Mouse (Mus musculus) liver, adult 2 months (tissue): ENCODE data around the gene Nr1h3. TPM values are rescaled to one million over a fixed set of nuclear protein-coding genes. Genes with fewer than 3 reads are reported as not detected.

Experiments
- DNase-seq: peaks from one replicate; pipeline ENCODE4 v3.0.0-alpha.2; 2011; ENCODE audit warnings: low read depth, low spot score; ENCODE audit errors: extremely low read depth
- H3K27ac ChIP-seq: fragments of 200-500 bp; replicated peaks from 2 replicates; pipeline ENCODE4 v1.5.1; 2012; ENCODE audit warnings: low read depth, mild to moderate bottlenecking, control low read depth, inconsistent platforms, low read length; ENCODE audit not compliant: insufficient read depth
- H3K27me3 ChIP-seq: fragments of 200-500 bp; 2 replicates; pipeline ENCODE4 v1.6.1; 2012; ENCODE audit warnings: mild to moderate bottlenecking, moderate library complexity, low read length, inconsistent platforms; ENCODE audit not compliant: control insufficient read depth, insufficient read depth
- H3K36me3 ChIP-seq: fragments of 200-500 bp; 2 replicates; pipeline ENCODE4 v1.6.1; 2012; ENCODE audit warnings: low read length, inconsistent platforms; ENCODE audit not compliant: control insufficient read depth, insufficient read depth
- H3K4me1 ChIP-seq: fragments of 200-500 bp; 2 replicates; pipeline ENCODE4 v1.6.1; 2011; ENCODE audit warnings: low read length; ENCODE audit not compliant: control insufficient read depth, insufficient read depth
- H3K4me3 ChIP-seq: fragments of 200-500 bp; 2 replicates; pipeline ENCODE4 v1.5.1; 2011; ENCODE audit warnings: low read depth, mild to moderate bottlenecking, control low read depth, low read length, moderate library complexity; ENCODE audit not compliant: insufficient read depth
- H3K79me2 ChIP-seq: fragments of 200-500 bp; 2 replicates; pipeline ENCODE4 v1.6.1; 2012; ENCODE audit warnings: inconsistent platforms, mild to moderate bottlenecking, low read length, moderate library complexity; ENCODE audit not compliant: control insufficient read depth, insufficient read depth
- H3K9ac ChIP-seq: fragments of 200-500 bp; 2 replicates; pipeline ENCODE4 v1.6.1; 2012; ENCODE audit warnings: low read depth, mild to moderate bottlenecking, control low read depth, inconsistent platforms, low read length
- CTCF ChIP-seq: fragments of 200-500 bp; IDR thresholded peaks from 2 replicates; pipeline ENCODE4 v1.5.1; 2011; ENCODE audit warnings: low read depth, low read length, control low read depth
- POLR2A ChIP-seq: fragments of 200-500 bp; IDR thresholded peaks from 2 replicates; pipeline ENCODE4 v1.6.1; 2011; ENCODE audit warnings: low read length, control low read depth; ENCODE audit not compliant: insufficient read depth; ENCODE audit errors: extremely low read depth
- WGBS: fragments of 180-500 bp; shearing (Covaris S2); methylation state at CpG from one replicate; pipeline ENCODE4 v1.1.7; 2018; 5-methylcytosine and 5-hydroxymethylcytosine counted together
- polyA plus RNA-seq: library from polyadenylated mRNA; depleted of rRNA; stranded (reverse); fragments of >200 nt; gene quantifications from 2 replicates; pipeline ENCODE4 v1.2.3, GENCODE M21; 2012
- total RNA-seq: library from RNA; depleted of rRNA; stranded (reverse); fragments of >200 nt; gene quantifications from 2 replicates; pipeline ENCODE4 v1.2.3, GENCODE M21; 2014

The Nr1h3 gene
- total and polyA plus RNA-seq, 2 experiments, result 146 to 198 TPM

GRCm38 (mm10) chr2:91217032-91217431 is 14.4 kb upstream of the Nr1h3 start:
- WGBS, result 44% methylated on average over 4 of the region's 4 CpGs
- Histone ChIP-seq H3K9ac (no peak overlapping the region), H3K79me2 (no peaks in the 10 kb centered on the region), H3K27me3 (no peaks in the 10 kb centered on the region), H3K27ac (no peak overlapping the region), H3K4me3 (no peak overlapping the region), H3K4me1 (peaks cover 3% of the 10 kb centered on the region; the same call in 1 of the 2 replicates), H3K36me3 (peaks cover 21% of the 10 kb centered on the region)
- TF ChIP-seq POLR2A (no peak), CTCF (no peak)
- DNase-seq, result no peak

DNA sequence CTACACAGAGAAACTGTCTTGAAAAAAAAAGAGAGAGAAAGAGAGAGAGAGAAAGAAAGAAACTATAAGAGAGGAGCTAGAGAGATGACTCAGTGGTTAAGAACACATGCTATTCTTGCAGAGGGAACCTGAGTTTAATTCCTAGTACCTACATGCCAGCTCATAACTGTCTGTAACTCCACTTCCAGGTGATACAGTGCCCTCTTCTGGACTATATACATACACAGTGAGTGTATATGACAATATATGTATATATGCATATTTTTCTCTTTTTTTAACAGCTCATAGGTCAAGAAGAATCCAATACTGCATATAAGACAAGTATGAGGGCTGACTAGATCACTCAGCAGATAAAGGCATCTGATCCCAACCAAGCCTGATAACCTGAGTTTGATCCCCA is 10.7 kb upstream of the Nr1h3 start:
- Histone ChIP-seq H3K27me3 (no peaks in the 10 kb centered on the region), H3K36me3 (peaks cover 53% of the 10 kb centered on the region), H3K4me3 (no peak overlapping the region), H3K27ac (no peak overlapping the region), H3K79me2 (no peaks in the 10 kb centered on the region), H3K4me1 (peaks cover 3% of the 10 kb centered on the region; the same call in 1 of the 2 replicates), H3K9ac (no peak overlapping the region)
- TF ChIP-seq POLR2A (no peak), CTCF (no peak)
- no peak for DNase-seq

GRCm38 (mm10) chr2:91206254-91206775 is 3.7 kb upstream of the Nr1h3 start:
- no peaks in the 10 kb centered on the region for H3K27me3 ChIP-seq
- DNase-seq, result peak; percentile 53
- peaks cover 43% of the 10 kb centered on the region for H3K36me3 ChIP-seq
- TF ChIP-seq POLR2A, result no peak
- no peak for TF ChIP-seq CTCF
- H3K4me1 ChIP-seq, result peaks cover 9% of the 10 kb centered on the region
- WGBS, result 83% methylated on average over 9 of the region's 9 CpGs
- H3K79me2 ChIP-seq, result no peaks in the 10 kb centered on the region
- no peak overlapping the region for H3K9ac ChIP-seq
- H3K27ac ChIP-seq, result 0 out of 2 replicates have a peak overlapping the region, but pooled peaks have one; percentile 22
- no peak overlapping the region for H3K4me3 ChIP-seq

DNA sequence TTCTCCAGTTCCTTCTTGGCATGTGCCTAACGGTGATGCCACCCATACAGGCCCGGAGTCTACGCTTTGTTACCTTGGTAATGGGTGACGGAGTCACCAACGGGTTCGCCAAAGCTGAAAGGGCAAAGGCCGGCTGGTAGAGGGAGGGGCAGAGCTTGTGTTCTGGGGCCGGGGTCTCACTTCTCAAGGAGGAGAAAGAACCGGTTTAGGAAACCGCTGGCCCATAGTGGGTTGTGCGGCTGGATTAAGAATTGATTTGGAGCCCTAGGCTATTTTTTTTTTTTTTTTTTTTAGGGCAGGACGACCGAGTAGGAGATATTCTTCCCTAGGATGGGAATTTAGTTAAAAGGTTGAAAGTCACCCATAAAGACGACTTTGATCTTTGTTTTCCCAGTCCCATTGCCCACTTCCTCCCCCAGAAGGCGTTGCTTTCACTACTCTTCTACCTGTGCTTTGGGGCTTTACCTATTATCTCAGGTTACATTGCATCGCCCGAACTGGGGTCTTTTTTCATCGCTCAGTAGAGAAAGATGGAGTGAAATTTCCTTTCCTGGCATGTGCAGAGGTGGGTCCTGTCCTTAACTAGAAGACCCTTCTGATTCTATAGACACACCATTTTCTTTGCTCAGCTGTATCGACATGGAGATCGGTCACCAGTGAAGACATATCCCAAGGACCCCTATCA is 480 bp upstream of the Nr1h3 start:
- TF ChIP-seq CTCF, result no peak
- no peak for TF ChIP-seq POLR2A
- Histone ChIP-seq H3K4me1 (peaks cover 9% of the 10 kb centered on the region), H3K36me3 (peaks cover 16% of the 10 kb centered on the region; the same call in 1 of the 2 replicates), H3K9ac (peak overlapping the region; percentile 86), H3K79me2 (no peaks in the 10 kb centered on the region), H3K27ac (peak overlapping the region; percentile 75), H3K4me3 (peak overlapping the region; percentile 63), H3K27me3 (no peaks in the 10 kb centered on the region)
- WGBS, result 11% methylated on average over 20 of the region's 20 CpGs
- no peak for DNase-seq

- Histone ChIP-seq H3K79me2 (no peaks in the 10 kb centered on the region), H3K27ac (no peak overlapping the region), H3K4me3 (no peak overlapping the region), H3K9ac (no peak overlapping the region), H3K27me3 (no peaks in the 10 kb centered on the region), H3K36me3 (no peaks in the 10 kb centered on the region), H3K4me1 (peaks cover 13% of the 10 kb centered on the region)
- TF ChIP-seq CTCF (no peak), POLR2A (no peak)
- WGBS, result 84% methylated on average over 3 of the region's 3 CpGs
- no peak for DNase-seq
These were observed 3.7 kb downstream of the Nr1h3 start for GRCm38 (mm10) chr2:91198888-91199287.

GRCm38 (mm10) chr2:91196577-91197001 is 6.0 kb downstream of the Nr1h3 start:
- H3K27me3 ChIP-seq, result no peaks in the 10 kb centered on the region
- TF ChIP-seq POLR2A (no peak), CTCF (no peak)
- H3K27ac ChIP-seq, result no peak overlapping the region
- H3K79me2 ChIP-seq, result no peaks in the 10 kb centered on the region; the same call in 1 of the 2 replicates
- peaks cover 5% of the 10 kb centered on the region for H3K36me3 ChIP-seq
- H3K4me1 ChIP-seq, result peaks cover 13% of the 10 kb centered on the region
- H3K9ac ChIP-seq, result no peak overlapping the region
- no peak overlapping the region for H3K4me3 ChIP-seq
- peak; percentile 44 for DNase-seq
- 71% methylated on average over 3 of the region's 3 CpGs for WGBS
